Mouse (Mus musculus): ENCODE results near the gene Elp6. TPM values are rescaled to one million over a fixed set of nuclear protein-coding genes. Genes with fewer than 3 reads are reported as not detected.

Gene Elp6
- total and polyA plus RNA-seq, 2 experiments: 5.0 to 7.3 TPM

- Histone ChIP-seq H3K27ac (replicated peaks; ENCODE audit: insufficient read depth, low read depth, low read length) (no peak overlapping the region), H3K79me2 (ENCODE audit: control insufficient read depth, insufficient read depth, low read length) (no peaks in the 10 kb centered on the region), H3K27me3 (ENCODE audit: control insufficient read depth, insufficient read depth, low read length) (no peaks in the 10 kb centered on the region), H3K4me1 (ENCODE audit: control insufficient read depth, insufficient read depth, low read length) (peaks cover 2% of the 10 kb centered on the region; the same call in 1 of the 2 replicates), H3K4me3 (ENCODE audit: insufficient read depth, low read depth, low read length) (no peak overlapping the region), H3K9ac (ENCODE audit: low read depth, low read length) (no peak overlapping the region), H3K36me3 (ENCODE audit: control insufficient read depth, insufficient read depth, low read length) (no peaks in the 10 kb centered on the region)
- no peak for DNase-seq (ENCODE audit: extremely low read depth, low read depth, low spot score)
- 95% methylated on average over 10 of the region's 10 CpGs for WGBS
- TF ChIP-seq CTCF (IDR thresholded peaks at IDR 0.05; ENCODE audit: low read depth, low read length) (no peak), POLR2A (IDR thresholded peaks at IDR 0.05; ENCODE audit: extremely low read depth, insufficient read depth, low read length) (no peak)
Measured at GRCm38 (mm10) chr9:110268416-110268815, 36.6 kb upstream of the Elp6 start.

GRCm38 (mm10) chr9:110272330-110272729 lies 32.6 kb upstream of the Elp6 start:
- TF ChIP-seq POLR2A (IDR thresholded peaks at IDR 0.05; ENCODE audit: extremely low read depth, insufficient read depth, low read length) (no peak), CTCF (IDR thresholded peaks at IDR 0.05; ENCODE audit: low read depth, low read length) (no peak)
- Histone ChIP-seq H3K4me1 (ENCODE audit: control insufficient read depth, insufficient read depth, low read length) (no peaks in the 10 kb centered on the region), H3K27ac (replicated peaks; ENCODE audit: insufficient read depth, low read depth, low read length) (no peak overlapping the region), H3K36me3 (ENCODE audit: control insufficient read depth, insufficient read depth, low read length) (no peaks in the 10 kb centered on the region), H3K27me3 (ENCODE audit: control insufficient read depth, insufficient read depth, low read length) (no peaks in the 10 kb centered on the region), H3K4me3 (ENCODE audit: insufficient read depth, low read depth, low read length) (no peak overlapping the region), H3K79me2 (ENCODE audit: control insufficient read depth, insufficient read depth, low read length) (no peaks in the 10 kb centered on the region), H3K9ac (ENCODE audit: low read depth, low read length) (no peak overlapping the region)
- WGBS: 90% methylated on average over 3 of the region's 3 CpGs
- DNase-seq (ENCODE audit: extremely low read depth, low read depth, low spot score): no peak

GRCm38 (mm10) chr9:110273507-110273906 lies 31.5 kb upstream of the Elp6 start:
- no peak overlapping the region for H3K4me3 ChIP-seq (ENCODE audit: insufficient read depth, low read depth, low read length)
- no peaks in the 10 kb centered on the region for H3K27me3 ChIP-seq (ENCODE audit: control insufficient read depth, insufficient read depth, low read length)
- 74% methylated on average over 4 of the region's 4 CpGs for WGBS
- H3K27ac ChIP-seq (replicated peaks; ENCODE audit: insufficient read depth, low read depth, low read length): no peak overlapping the region
- H3K9ac ChIP-seq (ENCODE audit: low read depth, low read length): no peak overlapping the region
- no peaks in the 10 kb centered on the region for H3K36me3 ChIP-seq (ENCODE audit: control insufficient read depth, insufficient read depth, low read length)
- TF ChIP-seq POLR2A (IDR thresholded peaks at IDR 0.05; ENCODE audit: extremely low read depth, insufficient read depth, low read length): no peak
- no peak for TF ChIP-seq CTCF (IDR thresholded peaks at IDR 0.05; ENCODE audit: low read depth, low read length)
- no peak for DNase-seq (ENCODE audit: extremely low read depth, low read depth, low spot score)
- no peaks in the 10 kb centered on the region for H3K4me1 ChIP-seq (ENCODE audit: control insufficient read depth, insufficient read depth, low read length)
- no peaks in the 10 kb centered on the region for H3K79me2 ChIP-seq (ENCODE audit: control insufficient read depth, insufficient read depth, low read length)

GRCm38 (mm10) chr9:110275882-110276281 lies 29.1 kb upstream of the Elp6 start:
- no peak for TF ChIP-seq CTCF (IDR thresholded peaks at IDR 0.05; ENCODE audit: low read depth, low read length)
- TF ChIP-seq POLR2A (IDR thresholded peaks at IDR 0.05; ENCODE audit: extremely low read depth, insufficient read depth, low read length): no peak
- no peaks in the 10 kb centered on the region for H3K27me3 ChIP-seq (ENCODE audit: control insufficient read depth, insufficient read depth, low read length)
- H3K27ac ChIP-seq (replicated peaks; ENCODE audit: insufficient read depth, low read depth, low read length): no peak overlapping the region
- H3K4me1 ChIP-seq (ENCODE audit: control insufficient read depth, insufficient read depth, low read length): no peaks in the 10 kb centered on the region
- DNase-seq (ENCODE audit: extremely low read depth, low read depth, low spot score): no peak
- H3K9ac ChIP-seq (ENCODE audit: low read depth, low read length): no peak overlapping the region
- H3K36me3 ChIP-seq (ENCODE audit: control insufficient read depth, insufficient read depth, low read length): no peaks in the 10 kb centered on the region
- WGBS: 80% methylated on average over 5 of the region's 5 CpGs
- no peak overlapping the region for H3K4me3 ChIP-seq (ENCODE audit: insufficient read depth, low read depth, low read length)
- H3K79me2 ChIP-seq (ENCODE audit: control insufficient read depth, insufficient read depth, low read length): no peaks in the 10 kb centered on the region

- TF ChIP-seq CTCF (IDR thresholded peaks at IDR 0.05; ENCODE audit: low read depth, low read length): no peak
- no peak for TF ChIP-seq POLR2A (IDR thresholded peaks at IDR 0.05; ENCODE audit: extremely low read depth, insufficient read depth, low read length)
- Histone ChIP-seq H3K27ac (replicated peaks; ENCODE audit: insufficient read depth, low read depth, low read length) (no peak overlapping the region), H3K36me3 (ENCODE audit: control insufficient read depth, insufficient read depth, low read length) (no peaks in the 10 kb centered on the region), H3K79me2 (ENCODE audit: control insufficient read depth, insufficient read depth, low read length) (no peaks in the 10 kb centered on the region), H3K4me1 (ENCODE audit: control insufficient read depth, insufficient read depth, low read length) (no peaks in the 10 kb centered on the region), H3K4me3 (ENCODE audit: insufficient read depth, low read depth, low read length) (no peak overlapping the region), H3K9ac (ENCODE audit: low read depth, low read length) (no peak overlapping the region), H3K27me3 (ENCODE audit: control insufficient read depth, insufficient read depth, low read length) (no peaks in the 10 kb centered on the region)
- WGBS: 81% methylated on average over 8 of the region's 8 CpGs
- DNase-seq (ENCODE audit: extremely low read depth, low read depth, low spot score): no peak
Measured at GRCm38 (mm10) chr9:110277431-110277881, 27.5 kb upstream of the Elp6 start.

GRCm38 (mm10) chr9:110284075-110284697 lies 20.8 kb upstream of the Elp6 start:
- no peak for DNase-seq (ENCODE audit: extremely low read depth, low read depth, low spot score)
- no peaks in the 10 kb centered on the region for H3K27me3 ChIP-seq (ENCODE audit: control insufficient read depth, insufficient read depth, low read length)
- whole genome bisulfite sequencing: 97% methylated on average over 10 of the region's 10 CpGs
- no peaks in the 10 kb centered on the region for H3K79me2 ChIP-seq (ENCODE audit: control insufficient read depth, insufficient read depth, low read length)
- no peaks in the 10 kb centered on the region for H3K4me1 ChIP-seq (ENCODE audit: control insufficient read depth, insufficient read depth, low read length)
- H3K36me3 ChIP-seq (ENCODE audit: control insufficient read depth, insufficient read depth, low read length): no peaks in the 10 kb centered on the region
- TF ChIP-seq POLR2A (IDR thresholded peaks at IDR 0.05; ENCODE audit: extremely low read depth, insufficient read depth, low read length): no peak
- no peak for TF ChIP-seq CTCF (IDR thresholded peaks at IDR 0.05; ENCODE audit: low read depth, low read length)
- H3K4me3 ChIP-seq (ENCODE audit: insufficient read depth, low read depth, low read length): no peak overlapping the region
- no peak overlapping the region for H3K27ac ChIP-seq (replicated peaks; ENCODE audit: insufficient read depth, low read depth, low read length)
- H3K9ac ChIP-seq (ENCODE audit: low read depth, low read length): no peak overlapping the region
